Mouse (Mus musculus) regulatory T cell (primary cell): ENCODE data around the gene Kansl3.

Source experiments
- in situ Hi-C: fragments of 300-600 bp; cut with MboI, MseI; formaldehyde crosslinking; loops from one replicate; pipeline ENCODE4 v1.15.1; 2025; ENCODE audit warnings: high pct_unique_total_duplicates

Gene Kansl3

GRCm38 (mm10) chr1:36321829-36322573 is 47.0 kb downstream of the Kansl3 start:
- in situ Hi-C loops, result no loop called here

DNA sequence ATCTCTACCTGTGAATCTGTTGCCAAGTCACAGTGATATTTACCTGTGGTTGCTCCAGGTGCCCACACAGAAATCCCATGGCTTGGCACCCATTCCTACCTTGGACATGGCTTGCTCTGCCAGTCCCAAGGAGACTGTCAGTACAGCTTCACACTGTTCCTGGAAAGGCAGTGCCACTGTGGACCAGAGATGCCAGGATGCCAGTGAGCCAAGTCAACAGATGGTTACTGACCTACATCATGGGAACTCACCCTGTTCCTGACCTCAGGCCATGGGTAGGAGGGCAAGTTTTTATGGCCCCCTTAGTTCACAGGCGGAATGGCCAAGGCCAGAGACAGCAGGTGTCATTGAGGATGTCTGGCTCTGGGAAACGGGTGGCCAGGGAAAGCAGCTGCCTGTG is 47.8 kb downstream of the Kansl3 start:
- in situ Hi-C loops, result no loop called here

- in situ Hi-C loops, result no loop called here
Measured at GRCm38 (mm10) chr1:36315776-36316100, 53.2 kb downstream of the Kansl3 start.

DNA sequence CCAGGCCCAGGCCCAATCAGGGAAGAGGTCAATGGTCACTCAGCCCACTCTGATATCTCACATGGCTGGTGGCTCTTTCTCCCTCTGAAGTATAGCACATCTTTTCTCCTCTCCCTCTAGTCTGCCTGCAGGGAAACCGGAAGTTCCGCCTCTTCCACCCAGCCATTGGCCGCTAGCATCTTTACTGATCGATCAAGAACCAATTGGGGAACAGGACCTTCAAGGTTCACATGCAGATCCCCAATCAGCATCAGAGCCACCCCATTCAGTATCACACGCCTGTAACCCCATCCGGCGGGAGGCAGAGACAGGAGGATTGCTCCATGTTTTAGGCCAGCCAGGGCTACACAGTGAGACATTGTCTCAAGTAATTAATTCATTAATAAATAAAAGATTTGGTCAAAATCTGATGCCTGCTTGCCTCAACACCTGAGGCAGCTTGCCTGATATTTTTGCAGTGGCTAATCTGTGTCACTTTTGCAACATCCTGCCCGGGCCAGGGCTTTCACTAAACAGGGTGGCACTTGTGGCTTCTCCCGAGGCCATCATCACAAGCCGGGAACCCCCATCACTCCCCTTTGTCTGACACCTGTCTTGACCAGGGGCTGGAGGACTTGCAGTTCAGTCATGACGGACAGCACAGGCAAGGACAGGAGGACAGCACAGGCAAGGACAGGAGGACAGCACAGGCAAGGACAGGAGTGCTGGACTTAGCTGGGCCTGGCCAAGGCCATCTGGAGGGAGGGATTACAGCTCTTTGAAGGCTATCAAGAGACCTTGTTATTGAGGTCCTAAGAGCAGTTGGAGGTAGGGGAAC is 53.8 kb downstream of the Kansl3 start:
- in situ Hi-C loops, result no loop called here

DNA sequence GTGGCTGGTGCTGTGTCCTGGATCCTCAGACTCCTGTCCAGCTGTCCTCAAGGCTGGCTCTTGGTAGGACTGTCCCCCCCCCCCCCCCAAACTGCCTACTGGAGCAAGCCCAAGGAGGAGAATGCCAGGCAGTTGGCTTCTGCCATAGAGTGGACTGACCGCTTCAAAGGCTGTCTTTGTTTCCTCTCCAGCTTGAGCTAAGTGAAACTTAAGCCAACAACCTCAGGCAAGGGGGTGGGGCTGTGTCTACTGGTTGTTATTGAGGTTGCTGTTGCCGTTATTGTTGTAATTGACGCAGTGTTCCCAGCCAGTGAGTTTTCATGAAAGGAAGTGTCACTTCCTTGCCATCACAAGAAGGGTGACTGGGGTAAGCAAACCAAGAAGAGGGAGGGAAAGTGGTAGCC is 59.5 kb downstream of the Kansl3 start:
- in situ Hi-C loops, result no loop called here

- in situ Hi-C loops, result no loop called here
Measured at GRCm38 (mm10) chr1:36308966-36309475, 60.0 kb downstream of the Kansl3 start.

DNA sequence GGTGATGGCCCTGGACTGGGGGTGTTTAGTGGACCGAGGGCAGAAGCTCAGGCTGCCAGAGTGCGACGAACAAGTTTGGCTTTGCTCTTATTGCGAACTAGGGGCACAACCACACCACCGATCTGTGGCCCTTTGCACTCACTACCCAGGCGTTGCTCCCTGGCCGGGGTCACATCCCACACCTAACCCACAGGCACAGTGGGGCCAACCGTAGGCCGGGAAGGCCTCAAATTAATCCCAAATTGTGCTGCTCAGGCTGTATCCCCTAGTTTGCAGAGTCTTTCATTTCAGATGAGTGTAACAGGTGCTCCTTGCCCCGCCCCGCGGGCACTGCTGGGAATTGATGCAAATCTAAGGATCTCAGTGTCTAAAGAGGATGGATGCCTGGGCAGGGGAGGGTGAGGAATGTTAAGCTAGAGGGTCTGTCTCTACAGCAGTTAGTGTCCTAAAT is 60.5 kb downstream of the Kansl3 start:
- in situ Hi-C loops, result no loop called here

- in situ Hi-C loops, result no loop called here
Measured at GRCm38 (mm10) chr1:36307495-36308280, 61.3 kb downstream of the Kansl3 start, which contains the start of gene Arid5a. Arid5a (plus strand) TSS chr1:36307733.

DNA sequence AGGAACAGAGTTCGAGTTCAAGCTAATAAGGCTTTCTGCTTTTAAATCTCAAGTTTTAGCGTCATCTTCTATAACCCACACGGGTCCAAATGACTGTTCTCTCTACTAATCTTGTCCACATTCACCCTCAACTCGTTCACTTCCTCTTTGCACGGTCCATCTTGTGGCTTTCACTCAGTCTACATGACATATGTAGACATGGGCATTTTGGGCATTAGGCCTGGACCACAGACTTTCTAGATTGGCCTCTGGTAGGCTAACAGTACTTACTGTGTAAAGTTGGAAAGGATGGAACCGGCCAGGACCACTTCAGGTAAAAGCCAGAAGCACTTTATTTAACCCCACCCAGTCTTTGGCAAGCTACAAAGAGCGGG is 61.9 kb downstream of the Kansl3 start:
- in situ Hi-C loops, result no loop called here

GRCm38 (mm10) chr1:36306120-36306519 is 62.9 kb downstream of the Kansl3 start:
- in situ Hi-C loops, result no loop called here

DNA sequence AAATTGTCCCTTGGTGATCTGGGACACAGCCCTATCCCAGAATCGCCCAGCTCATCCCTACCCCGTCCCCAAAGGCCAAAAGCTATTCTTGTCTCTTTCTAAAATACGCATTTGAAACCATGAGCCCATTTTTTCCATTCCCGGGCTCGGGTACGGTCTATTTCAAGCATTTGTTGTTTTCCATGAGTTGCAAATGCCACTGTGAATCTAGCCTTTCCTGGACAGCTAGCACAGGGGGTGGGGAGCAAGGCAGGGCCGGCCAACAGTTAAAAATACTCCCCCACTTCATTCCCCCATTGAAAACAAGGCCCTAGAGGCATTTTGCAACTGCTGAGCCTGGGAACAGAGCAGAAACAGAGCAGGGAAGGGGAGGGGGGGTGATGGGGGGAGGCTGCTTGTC is 64.2 kb downstream of the Kansl3 start:
- in situ Hi-C loops, result no loop called here

GRCm38 (mm10) chr1:36303381-36304320 is 65.3 kb downstream of the Kansl3 start:
- in situ Hi-C loops, result no loop called here

- in situ Hi-C loops, result no loop called here
Measured at GRCm38 (mm10) chr1:36302957-36303356, 66.0 kb downstream of the Kansl3 start.

- in situ Hi-C loops, result no loop called here
Measured at GRCm38 (mm10) chr1:36302273-36302672, 66.7 kb downstream of the Kansl3 start.

DNA sequence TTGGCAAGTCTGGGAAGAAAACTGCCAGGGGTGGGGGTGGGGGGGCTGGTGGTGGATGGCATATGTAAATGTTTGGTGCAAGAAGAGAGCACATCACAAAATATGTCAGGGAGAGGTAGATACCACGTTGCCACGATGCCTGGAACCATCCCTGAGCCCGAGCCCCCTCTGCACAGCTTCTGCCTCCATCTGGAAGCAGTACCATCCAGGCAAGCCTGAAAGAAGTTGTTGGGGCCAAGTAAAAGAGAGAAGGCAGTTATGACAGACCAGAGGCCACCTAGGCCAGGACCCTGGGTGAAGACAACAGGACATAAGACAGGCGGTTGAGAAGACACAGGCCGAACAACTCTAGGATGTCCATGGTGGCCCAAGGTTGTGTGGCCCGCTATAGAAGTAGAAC is 68.5 kb downstream of the Kansl3 start:
- in situ Hi-C loops, result no loop called here

DNA sequence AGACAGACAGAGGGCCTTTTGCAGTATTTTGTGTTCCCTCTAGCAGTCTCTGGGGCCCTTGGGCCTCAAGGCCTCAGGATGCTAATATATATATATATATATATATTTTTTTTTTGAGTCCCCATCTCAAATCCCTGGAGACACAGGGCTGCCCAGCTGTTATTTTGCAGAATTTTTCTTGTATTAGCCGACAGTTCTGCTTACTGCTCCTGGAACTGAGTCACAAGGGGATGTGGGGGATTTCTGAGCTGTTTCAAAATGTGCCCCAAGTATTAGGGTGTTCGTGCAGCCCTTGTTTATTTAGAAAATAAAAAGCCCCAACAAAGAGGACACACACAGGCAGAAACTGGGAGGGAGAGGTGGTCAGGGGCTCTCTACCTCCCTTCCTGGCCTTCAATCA is 69.3 kb downstream of the Kansl3 start:
- in situ Hi-C loops, result no loop called here

- in situ Hi-C loops, result no loop called here
Measured at GRCm38 (mm10) chr1:36299126-36299525, 69.9 kb downstream of the Kansl3 start.

GRCm38 (mm10) chr1:36298107-36298506 is 70.9 kb downstream of the Kansl3 start:
- in situ Hi-C loops, result no loop called here

DNA sequence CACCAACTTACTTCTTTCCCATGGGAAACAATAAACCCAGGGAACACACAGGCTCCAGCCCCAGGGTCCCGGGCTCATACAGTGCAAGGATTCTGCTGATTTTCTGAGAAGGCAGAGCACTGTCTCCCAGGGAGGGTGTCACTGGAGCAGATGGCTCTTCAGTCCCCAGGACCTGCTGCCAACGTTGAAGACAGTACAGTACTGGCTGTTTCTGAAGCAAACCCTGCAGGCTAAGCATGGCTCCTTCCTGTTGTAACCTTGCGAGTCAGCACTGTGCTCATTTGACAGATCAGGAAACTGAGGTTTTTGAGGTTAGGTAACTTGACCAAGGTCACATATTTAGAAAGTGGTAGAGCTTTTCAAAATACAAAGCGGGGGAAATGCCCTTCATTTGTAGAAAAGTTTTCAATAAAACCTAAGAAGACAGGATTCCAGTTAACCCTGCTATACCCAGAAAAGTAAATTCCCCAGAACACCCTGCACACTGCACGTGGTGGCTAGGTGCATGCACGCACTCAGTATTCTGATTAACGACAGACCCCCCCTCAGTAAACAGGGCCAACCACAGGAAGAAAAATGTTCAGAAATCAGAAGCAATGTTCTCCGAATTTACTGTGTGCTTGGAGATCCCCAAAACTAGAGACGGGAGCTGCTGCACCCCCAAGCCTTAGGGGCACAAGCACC is 72.4 kb downstream of the Kansl3 start:
- in situ Hi-C loops, result no loop called here

DNA sequence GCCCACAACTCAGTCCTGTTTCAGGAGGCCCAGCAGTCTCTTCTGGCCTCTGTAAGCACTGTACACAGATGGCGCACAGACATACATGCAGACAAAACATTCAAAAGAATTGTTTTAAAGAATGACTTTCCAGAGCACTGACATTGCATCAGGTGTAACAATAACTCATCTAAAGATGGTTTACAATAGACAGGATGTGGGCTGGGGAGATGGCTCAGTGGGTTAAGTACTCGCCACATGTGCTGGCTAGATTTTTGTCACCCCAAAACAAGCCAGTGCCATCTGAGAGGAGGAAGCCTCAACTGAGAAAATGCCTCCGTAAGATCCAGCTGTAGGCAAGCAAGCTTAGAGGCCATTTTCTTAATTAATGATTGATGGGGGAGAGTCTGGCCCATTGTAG is 74.6 kb downstream of the Kansl3 start:
- in situ Hi-C loops, result no loop called here
